Mouse (Mus musculus) neural tube, embryonic 12.5 days (tissue): ENCODE measurements at regions not wholly inside any gene's neighbourhood (a gene's known extent, or its start where the extent isn't known, plus 50 kb on each side); places are given as distances from the start of the nearest gene placed in this dataset.

Experiments
- ATAC-seq: fragments of 200-750 bp; cut with Nextera tagmentation; 2 replicates; pipeline ENCODE4 v1.8.0; 2017; ENCODE audit warnings: low read depth, mild to moderate bottlenecking, moderate TSS enrichment, moderate library complexity; ENCODE audit not compliant: low FRiP score
- H3K27ac ChIP-seq: fragments of 300-500 bp; sonication (generic); 2 replicates; pipeline ENCODE4 v1.5.1; 2016
- H3K27me3 ChIP-seq: fragments of 300-500 bp; sonication (generic); replicated peaks from 2 replicates; pipeline ENCODE4 v1.6.1; 2016; ENCODE audit warnings: mild to moderate bottlenecking
- H3K36me3 ChIP-seq: fragments of 300-500 bp; sonication (generic); 2 replicates; pipeline ENCODE4 v1.6.1; 2016; ENCODE audit warnings: mild to moderate bottlenecking
- H3K4me1 ChIP-seq: fragments of 300-500 bp; sonication (generic); 2 replicates; pipeline ENCODE4 v1.6.1; 2016
- H3K4me2 ChIP-seq: fragments of 300-500 bp; sonication (generic); replicated peaks from 2 replicates; pipeline ENCODE4 v1.6.1; 2016; ENCODE audit warnings: mild to moderate bottlenecking
- H3K4me3 ChIP-seq: fragments of 300-500 bp; sonication (generic); 2 replicates; pipeline ENCODE4 v1.5.1; 2016
- H3K9ac ChIP-seq: fragments of 300-500 bp; sonication (generic); 2 replicates; pipeline ENCODE4 v1.6.1; 2016; ENCODE audit warnings: mild to moderate bottlenecking
- H3K9me3 ChIP-seq: fragments of 300-500 bp; sonication (generic); 2 replicates; pipeline ENCODE4 v1.6.1; 2016; ENCODE audit warnings: mild to moderate bottlenecking
- WGBS: fragments of 180-500 bp; shearing (Covaris S2); methylation state at CpG from one replicate; pipeline ENCODE4 v1.1.7; 2016; 5-methylcytosine and 5-hydroxymethylcytosine counted together

DNA sequence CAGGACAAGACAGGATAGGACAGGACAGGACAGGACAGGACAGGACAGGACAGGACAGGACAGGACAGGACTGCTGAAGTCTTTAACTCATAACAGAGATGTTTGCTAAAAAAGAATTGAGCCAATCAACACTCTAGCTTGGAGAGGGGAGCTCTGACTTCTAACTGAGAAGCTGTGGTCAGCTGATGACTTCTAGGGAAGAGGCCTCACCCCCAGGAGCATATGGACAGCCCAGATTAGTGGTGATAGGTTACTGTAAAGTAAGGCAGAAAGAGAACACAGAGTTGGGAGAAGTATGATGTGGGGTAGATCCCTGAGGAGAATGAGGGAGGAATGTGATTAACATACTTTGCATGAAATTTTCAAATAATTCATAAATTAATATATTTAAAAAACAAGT is 254.3 kb upstream of the Veph1 start:
- no peaks in the 10 kb centered on the region for H3K27me3 ChIP-seq
- no peak for ATAC-seq
- H3K36me3 ChIP-seq, result no peaks in the 10 kb centered on the region
- no peak overlapping the region for H3K27ac ChIP-seq
- H3K4me1 ChIP-seq, result no peaks in the 10 kb centered on the region
- no peaks in the 10 kb centered on the region for H3K9me3 ChIP-seq
- H3K4me2 ChIP-seq, result no peak overlapping the region
- H3K4me3 ChIP-seq, result no peak overlapping the region
- H3K9ac ChIP-seq, result no peak overlapping the region

DNA sequence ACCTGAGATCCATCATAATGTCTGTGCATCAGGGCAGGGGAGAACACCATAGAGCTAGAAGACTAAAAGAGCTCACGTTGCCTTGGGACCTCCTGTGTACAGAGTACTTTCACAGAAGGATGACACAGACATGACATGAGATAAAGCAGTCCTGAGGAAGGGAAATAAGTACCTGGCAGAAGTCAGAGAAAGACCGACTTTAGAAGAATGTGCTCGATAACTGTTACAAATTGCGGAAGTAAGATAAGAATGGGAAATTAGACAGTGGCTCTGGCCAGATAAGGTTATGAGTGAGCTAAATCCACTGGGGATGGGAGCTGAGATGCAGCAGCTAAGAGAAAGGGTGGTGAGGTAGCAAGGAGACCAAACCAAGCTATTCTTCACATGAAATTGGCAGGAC is 249.9 kb upstream of the Veph1 start:
- H3K9ac ChIP-seq, result no peak overlapping the region
- H3K9me3 ChIP-seq, result no peaks in the 10 kb centered on the region
- H3K27me3 ChIP-seq, result no peaks in the 10 kb centered on the region
- no peaks in the 10 kb centered on the region for H3K36me3 ChIP-seq
- 86% methylated on average over 4 of the region's 4 CpGs for WGBS
- H3K27ac ChIP-seq, result no peak overlapping the region
- no peak for ATAC-seq
- H3K4me2 ChIP-seq, result no peak overlapping the region
- no peaks in the 10 kb centered on the region for H3K4me1 ChIP-seq
- H3K4me3 ChIP-seq, result no peak overlapping the region

DNA sequence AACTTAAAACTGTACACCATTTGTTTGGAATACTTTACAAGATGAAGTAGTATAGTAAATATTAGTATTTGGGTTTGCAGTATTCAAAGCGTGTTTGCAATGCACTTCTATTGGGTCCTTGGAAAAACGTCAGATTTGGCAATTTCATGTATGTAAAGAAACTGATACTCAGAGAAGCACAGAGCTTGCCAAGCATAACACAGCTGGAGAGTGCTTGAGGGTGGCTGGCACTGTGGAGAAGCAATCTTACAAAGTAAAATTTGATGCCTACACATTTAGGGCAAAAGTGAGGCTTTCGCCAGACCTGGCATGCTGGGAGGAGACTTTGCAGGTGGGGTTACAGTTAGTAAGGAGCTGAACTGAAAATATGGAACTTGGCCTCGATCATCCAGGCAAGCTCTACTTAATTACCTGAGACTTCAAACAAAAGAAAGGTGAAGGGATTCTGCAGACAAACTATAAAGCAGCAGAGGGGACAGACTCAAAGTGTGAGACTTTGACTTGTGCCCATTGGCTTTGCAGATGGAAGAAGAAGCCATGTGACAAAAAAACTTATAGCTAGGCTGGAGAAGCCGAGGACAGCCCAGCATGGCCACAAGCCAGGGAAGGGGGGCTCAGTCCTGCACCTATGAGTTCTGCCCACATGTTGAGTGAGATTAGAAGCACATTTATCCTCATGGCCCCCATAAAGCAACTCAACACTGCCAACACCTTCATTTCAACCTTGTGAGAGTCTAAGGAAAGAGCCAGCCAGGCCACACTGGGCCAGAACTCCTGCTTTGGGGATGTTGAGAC is 247.7 kb upstream of the Veph1 start:
- Histone ChIP-seq H3K9me3 (no peaks in the 10 kb centered on the region), H3K4me1 (no peaks in the 10 kb centered on the region), H3K9ac (no peak overlapping the region), H3K36me3 (no peaks in the 10 kb centered on the region), H3K4me3 (no peak overlapping the region), H3K27ac (no peak overlapping the region), H3K4me2 (no peak overlapping the region), H3K27me3 (no peaks in the 10 kb centered on the region)
- no peak for ATAC-seq
- 88% methylated on average over 5 of the region's 5 CpGs for WGBS

DNA sequence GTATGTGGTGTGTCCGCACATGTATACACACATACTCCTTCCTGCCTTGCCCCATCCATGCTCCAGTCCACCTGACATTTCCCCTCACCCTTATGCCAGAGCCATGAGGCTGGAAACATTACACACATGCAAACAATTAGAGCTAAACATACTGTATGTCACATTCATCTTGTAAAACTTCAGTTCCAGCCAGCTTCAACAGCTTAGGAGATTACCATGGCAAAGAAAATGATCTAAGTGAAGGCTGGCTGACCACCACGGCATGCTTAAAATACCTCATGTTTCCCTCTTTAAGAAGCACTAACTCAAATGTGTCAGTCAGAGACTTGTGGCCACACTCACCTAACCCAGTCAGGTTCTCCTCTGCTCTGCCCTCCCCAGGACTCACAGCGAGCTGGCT is 246.2 kb upstream of the Veph1 start:
- H3K4me2 ChIP-seq, result no peak overlapping the region
- H3K9me3 ChIP-seq, result no peaks in the 10 kb centered on the region
- H3K9ac ChIP-seq, result no peak overlapping the region
- 84% methylated on average over 3 of the region's 3 CpGs for WGBS
- no peaks in the 10 kb centered on the region for H3K36me3 ChIP-seq
- no peak overlapping the region for H3K4me3 ChIP-seq
- H3K27me3 ChIP-seq, result no peaks in the 10 kb centered on the region
- H3K4me1 ChIP-seq, result no peaks in the 10 kb centered on the region
- no peak for ATAC-seq
- no peak overlapping the region for H3K27ac ChIP-seq

DNA sequence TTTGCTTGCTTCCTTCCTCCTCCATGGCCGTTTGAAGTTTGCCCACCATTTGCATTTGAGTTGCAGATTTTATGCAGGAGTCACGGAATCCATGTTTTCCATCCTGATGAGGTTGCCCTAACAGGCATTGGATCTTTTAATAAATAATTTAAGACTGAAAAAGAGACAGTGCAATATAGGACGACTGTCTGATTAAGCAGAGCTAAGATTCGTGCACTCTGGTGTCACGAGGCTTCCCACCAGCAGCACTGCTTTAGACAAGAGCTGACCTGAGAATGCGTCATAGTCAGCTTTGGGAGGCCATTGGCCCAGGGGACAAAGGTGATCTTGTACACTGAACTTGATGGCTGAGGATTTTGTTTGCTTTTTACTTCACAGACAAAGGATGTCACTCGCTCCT is 241.3 kb upstream of the Veph1 start:
- no peaks in the 10 kb centered on the region for H3K9me3 ChIP-seq
- no peak overlapping the region for H3K27ac ChIP-seq
- H3K36me3 ChIP-seq, result no peaks in the 10 kb centered on the region
- ATAC-seq, result 0 out of 2 replicates have a peak, but pooled peaks have one; percentile 55
- no peaks in the 10 kb centered on the region for H3K4me1 ChIP-seq
- no peak overlapping the region for H3K4me2 ChIP-seq
- H3K9ac ChIP-seq, result no peak overlapping the region
- 71% methylated on average over 7 of the region's 7 CpGs for WGBS
- H3K4me3 ChIP-seq, result no peak overlapping the region
- H3K27me3 ChIP-seq, result no peaks in the 10 kb centered on the region

DNA sequence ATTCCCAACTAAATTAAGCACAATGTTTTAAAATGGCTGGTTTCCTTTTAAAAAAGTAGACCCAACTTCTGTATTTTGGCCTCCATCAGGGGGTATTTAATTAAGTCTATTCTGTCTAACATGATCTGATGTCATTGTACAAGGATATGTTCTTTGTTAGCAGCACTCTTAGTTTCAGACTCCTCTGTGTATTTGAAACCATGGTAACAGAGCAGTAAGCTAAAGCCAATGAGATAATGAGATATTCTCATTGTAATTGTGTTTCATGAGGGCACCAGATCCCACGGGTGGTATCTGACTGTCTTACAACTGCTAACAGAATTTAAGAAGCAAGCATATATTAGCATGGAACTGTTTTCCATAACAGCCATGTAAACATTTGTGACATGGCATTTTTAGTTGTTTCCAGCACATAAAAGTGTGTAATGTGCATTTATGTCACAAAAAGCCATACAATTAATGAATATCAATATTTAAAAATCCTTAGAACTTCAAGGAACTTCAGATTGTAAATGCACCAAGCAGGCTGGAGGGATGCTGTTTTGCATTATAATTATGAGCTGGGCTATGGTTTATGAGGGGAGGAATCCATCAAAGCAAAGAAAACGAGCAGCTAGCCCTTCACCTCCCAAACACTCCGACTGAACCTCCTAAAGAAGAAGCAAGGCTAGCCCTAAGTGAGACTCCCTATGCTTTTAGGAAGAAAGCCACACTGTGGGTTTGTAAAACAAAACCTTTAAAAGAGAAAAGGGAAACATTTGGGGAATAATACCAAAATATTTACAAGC is 240.7 kb upstream of the Veph1 start:
- no peak overlapping the region for H3K27ac ChIP-seq
- 26% methylated on average over 3 of the region's 3 CpGs for WGBS
- no peak overlapping the region for H3K4me2 ChIP-seq
- no peaks in the 10 kb centered on the region for H3K9me3 ChIP-seq
- H3K4me3 ChIP-seq, result no peak overlapping the region
- no peaks in the 10 kb centered on the region for H3K4me1 ChIP-seq
- H3K9ac ChIP-seq, result no peak overlapping the region
- peak; percentile 88 for ATAC-seq
- H3K36me3 ChIP-seq, result no peaks in the 10 kb centered on the region
- no peaks in the 10 kb centered on the region for H3K27me3 ChIP-seq

DNA sequence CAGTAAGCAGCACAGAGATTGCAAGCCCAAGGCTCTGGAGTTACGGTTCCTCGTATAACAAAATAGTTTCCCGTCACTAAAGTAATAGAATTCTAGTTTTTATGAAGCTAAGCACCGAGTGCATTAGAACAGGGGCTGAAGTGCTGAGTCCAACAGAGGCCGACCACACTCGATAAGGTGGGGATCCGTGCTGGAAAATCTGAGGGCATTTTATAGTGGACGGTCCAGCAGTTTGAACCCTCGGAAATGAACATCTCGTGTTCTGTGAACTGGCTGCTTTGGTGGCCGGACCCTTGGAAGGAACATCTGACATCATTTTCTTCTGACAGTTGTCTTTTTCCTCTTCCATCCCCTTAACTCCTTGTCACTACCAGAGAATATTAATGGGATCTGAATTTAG is 240.0 kb upstream of the Veph1 start:
- 83% methylated on average over 11 of the region's 11 CpGs for WGBS
- no peak overlapping the region for H3K27ac ChIP-seq
- ATAC-seq, result no peak

DNA sequence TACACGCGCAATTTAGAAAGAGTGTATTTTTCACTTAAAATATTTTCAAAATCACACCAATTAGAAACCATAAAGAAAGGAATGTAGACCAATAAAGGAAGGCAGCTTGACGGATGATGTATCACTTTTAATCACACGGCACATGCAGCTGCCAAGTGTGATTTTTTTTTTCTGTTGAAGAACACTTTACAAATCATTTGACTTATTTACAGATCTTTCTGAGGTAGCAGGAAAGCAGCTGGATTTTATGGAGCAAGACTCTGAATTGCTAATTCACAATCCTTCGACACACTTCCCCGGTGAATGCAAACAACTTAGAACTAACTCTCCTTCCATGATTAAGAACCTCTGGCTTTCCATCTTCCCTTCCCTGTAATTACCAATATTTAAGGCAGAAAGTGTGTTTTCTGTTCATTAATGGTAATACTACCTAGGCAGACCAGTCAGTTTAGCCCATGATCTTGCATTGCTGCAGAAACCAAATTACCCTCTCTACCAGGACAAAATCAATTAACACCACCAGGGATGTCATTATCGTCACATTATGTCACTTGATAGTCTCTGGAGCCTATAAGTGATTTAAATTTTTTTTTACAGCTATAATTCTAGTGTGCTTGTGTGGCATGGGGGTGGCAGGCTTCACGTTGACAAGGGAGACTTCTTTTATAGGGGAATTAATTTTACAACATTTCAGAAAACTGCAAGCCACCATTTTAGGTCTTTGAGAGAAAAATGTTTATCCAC is 239.3 kb upstream of the Veph1 start:
- H3K9ac ChIP-seq, result no peak overlapping the region
- H3K27me3 ChIP-seq, result no peaks in the 10 kb centered on the region
- no peak for ATAC-seq
- H3K4me3 ChIP-seq, result no peak overlapping the region
- H3K9me3 ChIP-seq, result no peaks in the 10 kb centered on the region
- H3K27ac ChIP-seq, result no peak overlapping the region
- no peaks in the 10 kb centered on the region for H3K36me3 ChIP-seq
- H3K4me2 ChIP-seq, result no peak overlapping the region
- H3K4me1 ChIP-seq, result no peaks in the 10 kb centered on the region
- 58% methylated on average over 8 of the region's 8 CpGs for WGBS

More for the DNA sequence above, 240.0 kb upstream of the Veph1 start:
- no peak overlapping the region for H3K4me2 ChIP-seq
- H3K27me3 ChIP-seq, result no peaks in the 10 kb centered on the region
- H3K4me3 ChIP-seq, result no peak overlapping the region
- H3K9ac ChIP-seq, result no peak overlapping the region
- H3K9me3 ChIP-seq, result no peaks in the 10 kb centered on the region
- H3K4me1 ChIP-seq, result no peaks in the 10 kb centered on the region
- no peaks in the 10 kb centered on the region for H3K36me3 ChIP-seq

DNA sequence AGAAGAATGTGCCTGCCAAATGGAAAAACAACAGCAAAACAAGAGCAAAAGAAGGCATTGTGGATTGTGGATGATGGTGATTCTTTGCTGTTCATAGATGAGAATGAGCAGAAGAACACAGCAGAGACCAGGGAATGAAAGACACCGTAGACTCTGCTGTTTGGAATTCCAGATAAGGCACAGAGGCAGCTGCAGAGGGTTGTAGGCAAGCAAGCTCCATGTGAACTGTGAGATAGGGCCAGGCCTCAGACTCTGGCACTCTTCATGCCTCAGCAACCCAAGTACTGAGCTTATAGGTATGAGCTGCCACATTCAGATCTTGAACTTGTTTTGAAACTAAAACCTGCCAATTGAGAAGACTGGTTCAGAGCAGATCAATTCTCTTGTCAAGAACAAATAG is 223.3 kb upstream of the Veph1 start:
- H3K27me3 ChIP-seq, result no peaks in the 10 kb centered on the region
- no peaks in the 10 kb centered on the region for H3K9me3 ChIP-seq
- ATAC-seq, result no peak
- no peaks in the 10 kb centered on the region for H3K36me3 ChIP-seq
- H3K9ac ChIP-seq, result no peak overlapping the region
- H3K4me3 ChIP-seq, result no peak overlapping the region
- H3K4me2 ChIP-seq, result no peak overlapping the region
- H3K27ac ChIP-seq, result no peak overlapping the region
- 100% methylated on average over 1 of the region's 1 CpGs for WGBS
- no peaks in the 10 kb centered on the region for H3K4me1 ChIP-seq

DNA sequence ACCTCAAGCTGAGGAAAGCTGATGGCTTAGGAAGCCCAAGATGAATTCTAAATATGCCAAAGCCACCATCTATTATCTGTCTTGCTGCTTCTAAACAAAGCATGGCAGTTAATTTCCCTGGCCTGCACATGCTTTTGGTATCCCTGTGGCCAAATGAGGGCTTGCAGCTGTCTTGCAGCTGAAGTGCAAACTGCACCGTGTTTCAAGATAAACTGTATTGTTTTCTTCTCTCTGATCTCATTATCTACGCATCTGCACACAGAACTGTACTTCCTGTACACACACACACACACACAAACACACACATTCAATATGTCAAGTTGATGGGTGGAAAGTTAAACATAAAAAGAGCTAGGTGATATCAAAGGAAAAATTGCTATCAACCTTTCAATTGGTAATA is 221.7 kb upstream of the Veph1 start:
- Histone ChIP-seq H3K36me3 (no peaks in the 10 kb centered on the region), H3K9me3 (no peaks in the 10 kb centered on the region), H3K27ac (no peak overlapping the region), H3K4me3 (no peak overlapping the region), H3K9ac (no peak overlapping the region), H3K4me1 (no peaks in the 10 kb centered on the region), H3K4me2 (no peak overlapping the region), H3K27me3 (no peaks in the 10 kb centered on the region)
- WGBS, result 69% methylated on average over 2 of the region's 2 CpGs
- no peak for ATAC-seq

DNA sequence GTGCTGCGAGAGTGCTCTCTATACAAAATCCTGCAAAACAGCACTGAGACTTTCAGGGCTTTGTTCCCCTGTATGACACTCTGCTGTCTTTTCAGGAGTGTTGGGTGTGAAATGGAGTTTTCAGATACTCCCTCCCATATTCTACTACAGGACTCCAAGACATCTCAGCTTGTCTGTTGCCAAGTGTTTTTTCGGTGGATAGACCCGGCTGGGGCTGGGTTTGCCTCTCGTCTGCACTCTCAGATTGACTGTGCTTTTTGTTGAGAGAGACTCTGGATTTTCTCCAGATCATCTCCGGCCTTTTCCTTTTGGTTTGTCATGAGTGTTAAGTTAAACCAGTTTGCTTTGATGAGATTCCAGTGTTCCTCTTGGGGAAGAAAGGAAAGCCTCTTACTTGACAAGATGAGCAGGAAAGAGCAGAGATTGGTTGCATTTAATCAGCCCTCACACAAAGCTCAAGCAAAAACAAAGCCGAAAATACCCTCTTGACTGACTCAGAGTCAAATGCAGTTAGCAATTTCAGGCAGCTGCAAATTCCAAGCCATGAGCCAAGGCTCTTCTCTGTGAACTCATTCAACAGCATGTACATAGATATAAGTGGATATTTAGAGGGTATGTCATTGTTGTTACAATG is 219.3 kb upstream of the Veph1 start:
- Histone ChIP-seq H3K4me3 (no peak overlapping the region), H3K4me1 (no peaks in the 10 kb centered on the region), H3K36me3 (no peaks in the 10 kb centered on the region), H3K9ac (no peak overlapping the region), H3K9me3 (no peaks in the 10 kb centered on the region), H3K4me2 (no peak overlapping the region), H3K27me3 (no peaks in the 10 kb centered on the region), H3K27ac (no peak overlapping the region)
- WGBS, result 89% methylated on average over 6 of the region's 6 CpGs
- ATAC-seq, result no peak

DNA sequence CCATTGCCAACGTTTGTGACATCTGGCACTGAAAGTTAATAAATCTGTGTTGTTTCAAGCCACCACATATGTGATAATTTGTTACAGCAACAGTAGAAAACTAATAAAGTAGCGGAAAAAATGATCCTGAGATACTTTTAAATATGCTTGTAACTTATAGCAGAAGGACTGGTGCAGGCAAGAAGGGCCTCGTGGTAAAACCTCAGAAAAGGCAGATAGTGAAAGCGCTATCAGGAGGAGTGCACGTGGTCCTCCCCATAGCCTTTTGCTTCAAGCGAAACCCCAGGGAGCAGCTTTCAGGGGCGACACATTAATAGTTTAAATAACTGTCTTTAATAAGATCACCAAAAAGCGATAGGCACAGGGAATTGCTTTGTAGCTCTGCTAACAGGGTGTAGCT is 217.9 kb upstream of the Veph1 start:
- Histone ChIP-seq H3K36me3 (no peaks in the 10 kb centered on the region), H3K9me3 (no peaks in the 10 kb centered on the region), H3K9ac (no peak overlapping the region), H3K4me3 (no peak overlapping the region), H3K27ac (no peak overlapping the region), H3K27me3 (no peaks in the 10 kb centered on the region), H3K4me1 (no peaks in the 10 kb centered on the region), H3K4me2 (no peak overlapping the region)
- no peak for ATAC-seq
- WGBS, result 90% methylated on average over 8 of the region's 8 CpGs
